Mouse (Mus musculus) central nervous system, embryonic 18 days (tissue): ENCODE measurements around the gene Svip. TPM values are rescaled to one million over a fixed set of nuclear protein-coding genes. Genes with fewer than 3 reads are reported as not detected.

Source experiments
- polyA plus RNA-seq: library from polyadenylated mRNA; depleted of rRNA; stranded (reverse); fragments of >200 nt; gene quantifications from 2 replicates; pipeline ENCODE4 v1.2.3, GENCODE M21; 2012; rRNA removed

Svip gene
- polyA plus RNA-seq, result 19.9 and 20.1 TPM in 2 replicates

GRCm38 (mm10) chr7:52005511-52006295 lies at the start of gene Svip:
Svip (minus strand) TSS chr7:52006018.

GRCm38 (mm10) chr7:52015628-52016027 lies 9.8 kb upstream of the Svip start, which contains the start of gene 1700015G11Rik:
1700015G11Rik (minus strand) TSS chr7:52015728.

Other genes starting within 250 kb of the Svip start
- 14.0 and 16.2 TPM in 2 replicates for gene Gas2, start 144.0 kb downstream of the Svip start, polyA plus RNA-seq
- gene Fancf, start 143.8 kb downstream of the Svip start, polyA plus RNA-seq, result 10.2 and 10.3 TPM in 2 replicates
- not detected in 2 replicates for gene 1700015G11Rik, start 9.7 kb upstream of the Svip start, polyA plus RNA-seq